In the genomic region with DNA sequence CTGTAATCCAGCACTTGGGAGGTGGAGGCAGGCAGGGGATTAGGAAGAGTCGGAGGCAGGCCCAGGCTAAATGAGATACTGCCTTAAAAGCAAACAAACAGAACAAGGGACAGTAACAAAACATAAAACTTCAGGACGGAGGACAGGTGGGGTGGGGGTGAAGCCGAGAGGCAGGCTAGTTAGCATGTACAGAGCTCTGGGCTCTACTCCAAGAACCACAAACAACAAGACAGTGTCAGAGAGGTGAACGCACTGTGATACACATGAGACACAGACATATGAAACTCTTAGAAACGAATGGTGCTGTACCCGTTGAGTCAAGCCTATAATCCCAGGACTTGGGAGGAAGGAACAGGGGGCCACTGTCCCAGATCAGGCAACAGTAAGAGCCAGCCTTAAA, we compare ENCODE assay signal across 12 mouse cellular contexts. TPM values are rescaled to one million over a fixed set of nuclear protein-coding genes. Genes with fewer than 3 reads are reported as not detected.
DNase-seq lines count a peak whose midpoint lies in the region; ATAC-seq and TF ChIP-seq lines count a peak whose summit lies in the region.
"Had no signal": no experiment of that assay in that cellular context is flagged by ENCODE, and none has a peak within 500 bp of the region (broad histone marks: within the 10 kb centered on the region; RNA-seq: fewer than 3 reads in every experiment).

No protein-coding gene starts in this region.

- H3K9me3 ChIP-seq in limb, embryonic 12.5 days, result no peaks in the 10 kb centered on the region
- H3K9me3 ChIP-seq in limb, embryonic 10.5 days (replicated peaks), result no peaks in the 10 kb centered on the region
- H3K9me3 ChIP-seq in heart, embryonic 16.5 days (replicated peaks; ENCODE audit: control insufficient read depth, low read length), result no peaks in the 10 kb centered on the region

- peaks cover 7% of the 10 kb centered on the region for H3K4me1 ChIP-seq in heart, adult 2 months (ENCODE audit: control insufficient read depth, insufficient read depth, low read length)
- peaks cover 9% of the 10 kb centered on the region for H3K4me1 ChIP-seq in limb, embryonic 12.5 days (replicated peaks)
- H3K4me1 ChIP-seq in limb, embryonic 10.5 days, result peaks cover 4% of the 10 kb centered on the region; the same call in 1 of the 2 replicates
- peaks cover 47% of the 10 kb centered on the region for H3K4me1 ChIP-seq in heart, embryonic 16.5 days (ENCODE audit: control insufficient read depth, insufficient read depth, low read length)

- peak; percentile 14; the same call in 1 of the 2 replicates for ATAC-seq in limb, embryonic 12.5 days (ENCODE audit: insufficient number of reproducible peaks, insufficient read depth, low FRiP score, low TSS enrichment, low read depth)
- peak; percentile 67 for ATAC-seq in heart, embryonic 16.5 days (replicated peaks; ENCODE audit: extremely low read depth, insufficient read depth, low FRiP score)
- ATAC-seq: CD4-positive, CD25-positive, alpha-beta regulatory T cell, adult 4 months had no signal

- H3K79me2 ChIP-seq in heart, adult 2 months (replicated peaks; ENCODE audit: control insufficient read depth, insufficient read depth, low read length), result no peaks in the 10 kb centered on the region; the same call in 1 of the 2 replicates
- peaks cover 3% of the 10 kb centered on the region for H3K79me2 ChIP-seq in myocyte (ENCODE audit: control insufficient read depth, insufficient read depth)

- H3K27me3 ChIP-seq in heart, adult 2 months (ENCODE audit: control insufficient read depth, insufficient read depth, low read length), result no peaks in the 10 kb centered on the region
- no peaks in the 10 kb centered on the region for H3K27me3 ChIP-seq in limb, embryonic 12.5 days
- H3K27me3 ChIP-seq in limb, embryonic 10.5 days (ENCODE audit: low read depth, poor library complexity, severe bottlenecking), result no peaks in the 10 kb centered on the region
- no peaks in the 10 kb centered on the region for H3K27me3 ChIP-seq in heart, embryonic 16.5 days (ENCODE audit: control insufficient read depth, insufficient read depth, low read length)
- H3K27me3 ChIP-seq in myocyte (ENCODE audit: control insufficient read depth, insufficient read depth, insufficient read length), result no peaks in the 10 kb centered on the region

- DNase-seq in heart, adult 2 months, result no peak
- DNase-seq in heart, postnatal 25 days (ENCODE audit: low spot score), result no peak
- DNase-seq in limb, embryonic 10.5 days (ENCODE audit: low spot score), result no peak
- DNase-seq in left cerebral cortex, adult 11 months (ENCODE audit: low spot score), result no peak
- no peak for DNase-seq in Muller cell, postnatal 12 days (ENCODE audit: inconsistent ontology term)
- DNase-seq: cerebellum, adult 18-20 months; layer of hippocampus, adult 9-11 months; lung, postnatal 4 days had no signal

- 24% methylated on average over 6 of the region's 6 CpGs for WGBS in heart, adult 2 months
- WGBS in limb, embryonic 12.5 days, result 49% methylated on average over 6 of the region's 6 CpGs
- 58% methylated on average over 6 of the region's 6 CpGs for WGBS in limb, embryonic 10.5 days
- WGBS in heart, embryonic 16.5 days, result 21% methylated on average over 6 of the region's 6 CpGs

- no peak overlapping the region for H3K4me2 ChIP-seq in limb, embryonic 12.5 days
- H3K4me2 ChIP-seq in heart, embryonic 16.5 days (ENCODE audit: low read depth, low read length), result peak overlapping the region; percentile 47; the same call in 1 of the 2 replicates
- peak overlapping the region; percentile 43 for H3K4me2 ChIP-seq in myocyte (ENCODE audit: low read depth)

- H3K36me3 ChIP-seq in heart, adult 2 months (ENCODE audit: control insufficient read depth, insufficient read depth, low read length), result peaks cover 2% of the 10 kb centered on the region; the same call in 1 of the 2 replicates
- H3K36me3 ChIP-seq in limb, embryonic 12.5 days, result 0 out of 2 replicates have a peak, but pooled peaks cover 2% of the 10 kb centered on the region
- H3K36me3 ChIP-seq in limb, embryonic 10.5 days, result no peaks in the 10 kb centered on the region
- H3K36me3 ChIP-seq in heart, embryonic 16.5 days (ENCODE audit: control insufficient read depth, insufficient read depth), result no peaks in the 10 kb centered on the region
- H3K36me3 ChIP-seq in myocyte (ENCODE audit: control insufficient read depth, insufficient read depth), result no peaks in the 10 kb centered on the region

- no peak overlapping the region for H3K4me3 ChIP-seq in heart, adult 2 months
- no peak overlapping the region for H3K4me3 ChIP-seq in limb, embryonic 12.5 days (replicated peaks)
- H3K4me3 ChIP-seq in limb, embryonic 10.5 days, result no peak overlapping the region
- no peak overlapping the region for H3K4me3 ChIP-seq in heart, embryonic 16.5 days (ENCODE audit: low read length)
- H3K4me3 ChIP-seq in myocyte, result no peak overlapping the region

- no peak for TF ChIP-seq POLR2A in heart, adult 2 months (IDR thresholded peaks at IDR 0.05; ENCODE audit: insufficient read depth, low read depth, low read length)
- no peak for TF ChIP-seq POLR2A in myocyte (IDR thresholded peaks at IDR 0.05; ENCODE audit: insufficient read length, low read depth)

- TF ChIP-seq EP300 in heart, adult 2 months (IDR thresholded peaks at IDR 0.05; ENCODE audit: insufficient read depth, low read depth, low read length), result no peak

- intact Hi-C loops in heart, adult 2 months (cut with DNase I), result no loop called here
- intact Hi-C loops in heart, postnatal 25 days (cut with DNase I), result no loop called here

- H3ac ChIP-seq in myocyte (ENCODE audit: control insufficient read depth, insufficient read length), result no peak overlapping the region

- no peak overlapping the region for H3K9ac ChIP-seq in heart, adult 2 months (ENCODE audit: low read depth, low read length)
- H3K9ac ChIP-seq in limb, embryonic 12.5 days (replicated peaks), result no peak overlapping the region
- H3K9ac ChIP-seq in heart, embryonic 16.5 days (ENCODE audit: low read length), result 0 out of 2 replicates have a peak overlapping the region, but pooled peaks have one; percentile 43

- no peak for TF ChIP-seq CTCF in heart, adult 2 months (IDR thresholded peaks at IDR 0.05)

- peak overlapping the region; percentile 31 for H3K27ac ChIP-seq in heart, adult 2 months
- no peak overlapping the region for H3K27ac ChIP-seq in limb, embryonic 12.5 days
- no peak overlapping the region for H3K27ac ChIP-seq in limb, embryonic 10.5 days
- H3K27ac ChIP-seq in heart, embryonic 16.5 days (ENCODE audit: low read length), result peak overlapping the region; percentile 77

TF ChIP-seq in myocyte, 11 proteins besides CTCF, POLR2A, EP300 and RAD21:
- TF ChIP-seq MAX (IDR thresholded peaks at IDR 0.05; ENCODE audit: low read depth) (no peak), E2F4 (IDR thresholded peaks at IDR 0.05; ENCODE audit: insufficient read depth) (no peak), TCF12 (IDR thresholded peaks at IDR 0.05; ENCODE audit: insufficient read depth, poor library complexity, severe bottlenecking) (no peak), MYOG (IDR thresholded peaks at IDR 0.05; ENCODE audit: control insufficient read depth in 1 of 3, insufficient read depth in 1 of 3, insufficient read length in 2 of 3, low read depth in 2 of 3) (no peak), TCF3 (IDR thresholded peaks at IDR 0.05; ENCODE audit: insufficient read length, low read depth) (no peak), POLR2AphosphoS2 (IDR thresholded peaks at IDR 0.05; ENCODE audit: insufficient read length, low read depth) (no peak), MYOD1 (IDR thresholded peaks at IDR 0.05; ENCODE audit: control insufficient read depth in 1 of 3, insufficient read length in 2 of 3, low read depth in 2 of 3) (no peak), SRF (IDR thresholded peaks at IDR 0.05; ENCODE audit: control insufficient read depth, insufficient read length, low read depth) (no peak), USF1 (IDR thresholded peaks at IDR 0.05; ENCODE audit: low read depth) (no peak), REST (IDR thresholded peaks at IDR 0.05; ENCODE audit: insufficient read depth, insufficient read length) (no peak), CEBPB (IDR thresholded peaks at IDR 0.05; ENCODE audit: insufficient read depth, poor library complexity, severe bottlenecking) (no peak)
TF ChIP-seq in myocyte: peak in this region for 0.

RNA-seq across cellular contexts. Expression of a gene that starts 19.9 kb away (rescaled TPM):
- total RNA-seq in heart, adult 2 months (2021), result 10 to 100 TPM; 62.4 to 75.5 TPM
- 16.9 and 49.2 TPM in 2 replicates for polyA plus RNA-seq in heart, adult 2 months (2012; rRNA removed)
- 10 to 100 TPM; 67.5 to 75.9 TPM for total RNA-seq in heart, postnatal 25 days (2021)
- polyA plus RNA-seq in limb, embryonic 12.5 days (2016; fragmentation: Nextera tagmentation; extraction: Ambion mirVana), result 68.0 and 68.3 TPM in 2 replicates
- polyA plus RNA-seq in limb, embryonic 10.5 days (2016; fragmentation: Nextera tagmentation; extraction: Ambion mirVana), result 54.1 and 61.5 TPM in 2 replicates
- polyA plus RNA-seq in heart, embryonic 16.5 days (2015; fragmentation: Nextera tagmentation; extraction: Ambion mirVana), result 70.6 and 77.0 TPM in 2 replicates
- 9.9 TPM for polyA plus RNA-seq in myocyte (2012; fragmentation: generic; extraction: Trizol)

RNA-seq across cellular contexts. Expression of a gene that starts 20.0 kb away (rescaled TPM):
- under 1 TPM in 1 of 2 experiments, not detected in 1; 0.16 TPM for total RNA-seq in heart, adult 2 months (2021)
- 0.06 and 0.29 TPM in 2 replicates for polyA plus RNA-seq in heart, adult 2 months (2012; rRNA removed)
- total RNA-seq in heart, postnatal 25 days (2021), result under 1 TPM in 1 of 2 experiments, not detected in 1; 0.21 TPM
- polyA plus RNA-seq in limb, embryonic 12.5 days (2016; fragmentation: Nextera tagmentation; extraction: Ambion mirVana), result 0.23 and 0.40 TPM in 2 replicates
- polyA plus RNA-seq in limb, embryonic 10.5 days (2016; fragmentation: Nextera tagmentation; extraction: Ambion mirVana), result 0.31 TPM in 1 of 2 replicates, not detected in the other
- 0.16 TPM in 2 replicates for polyA plus RNA-seq in heart, embryonic 16.5 days (2015; fragmentation: Nextera tagmentation; extraction: Ambion mirVana)
- 0.02 TPM for polyA plus RNA-seq in myocyte (2012; fragmentation: generic; extraction: Trizol)

Comparison
In these comparisons a context has a peak if more than half of its experiments do, and no peak if none do; other contexts are left out.
1. H3K27ac ChIP-seq: peak in heart, adult 2 months (single experiment) and heart, embryonic 16.5 days (single experiment); none in limb, embryonic 12.5 days (single experiment) and limb, embryonic 10.5 days (single experiment).